Mouse (Mus musculus): ENCODE data around the gene Rab5b. TPM values are rescaled to one million over a fixed set of nuclear protein-coding genes. Genes with fewer than 3 reads are reported as not detected.

Gene Rab5b
- total RNA-seq (2014; rRNA removed; ENCODE audit: low replicate concordance), result 68.1 and 75.3 TPM in 2 replicates
- 51.2 and 54.8 TPM in 2 replicates for polyA plus RNA-seq (2015; fragmentation: Nextera tagmentation; extraction: Ambion mirVana)

- H3K9me3 ChIP-seq (replicated peaks; ENCODE audit: control insufficient read depth, low read length), result no peaks in the 10 kb centered on the region
- H3K4me2 ChIP-seq (ENCODE audit: low read depth, low read length), result peak within 1 kb of the TSS; percentile 84
- ATAC-seq (ENCODE audit: insufficient read depth, low read depth), result peak; percentile 98
- peak within 1 kb of the TSS; percentile 76 for H3K4me3 ChIP-seq (ENCODE audit: low read depth, low read length)
- H3K4me1 ChIP-seq (ENCODE audit: control insufficient read depth, insufficient read depth), result peaks cover 19% of the 10 kb centered on the region
- peak within 1 kb of the TSS; percentile 86 for H3K9ac ChIP-seq (replicated peaks; ENCODE audit: low read depth, low read length)
- peak; percentile 100 for DNase-seq (ENCODE audit: low spot score)
- WGBS, result under 1% methylated on average over 34 of the region's 40 CpGs
- H3K36me3 ChIP-seq (replicated peaks; ENCODE audit: control insufficient read depth, insufficient read depth, low read length), result peaks cover 18% of the 10 kb centered on the region
- H3K27me3 ChIP-seq (ENCODE audit: control insufficient read depth, insufficient read depth, low read length), result no peaks in the 10 kb centered on the region
- TF ChIP-seq CTCF (IDR thresholded peaks at IDR 0.05; ENCODE audit: low read depth), result 0 out of 2 replicates have a peak, but pooled peaks have one; percentile 10
- peak; percentile 74 for TF ChIP-seq EP300 (IDR thresholded peaks at IDR 0.05; ENCODE audit: low read depth)
- H3K27ac ChIP-seq (ENCODE audit: low read depth), result peak within 1 kb of the TSS; percentile 95
Measured at GRCm38 (mm10) chr10:128695992-128696807, at the start of gene Rab5b. Rab5b (minus strand) TSS chr10:128696264.

- no peaks in the 10 kb centered on the region for H3K27me3 ChIP-seq (ENCODE audit: control insufficient read depth, insufficient read depth, low read length)
- no peak; the same call in 1 of the 2 replicates for TF ChIP-seq CTCF (IDR thresholded peaks at IDR 0.05; ENCODE audit: low read depth)
- TF ChIP-seq EP300 (IDR thresholded peaks at IDR 0.05; ENCODE audit: low read depth), result no peak
- H3K4me1 ChIP-seq (ENCODE audit: control insufficient read depth, insufficient read depth), result peaks cover 28% of the 10 kb centered on the region
- H3K36me3 ChIP-seq (replicated peaks; ENCODE audit: control insufficient read depth, insufficient read depth, low read length), result no peaks in the 10 kb centered on the region
- peak within 1 kb of the TSS; percentile 71 for H3K9ac ChIP-seq (replicated peaks; ENCODE audit: low read depth, low read length)
- H3K9me3 ChIP-seq (replicated peaks; ENCODE audit: control insufficient read depth, low read length), result no peaks in the 10 kb centered on the region
- ATAC-seq (ENCODE audit: insufficient read depth, low read depth), result no peak
- peak; percentile 34 for DNase-seq (ENCODE audit: low spot score)
- peak within 1 kb of the TSS; percentile 68 for H3K4me3 ChIP-seq (ENCODE audit: low read depth, low read length)
- peak within 1 kb of the TSS; percentile 82 for H3K27ac ChIP-seq (ENCODE audit: low read depth)
- H3K4me2 ChIP-seq (ENCODE audit: low read depth, low read length), result peak within 1 kb of the TSS; percentile 88
- WGBS, result 21% methylated on average over 18 of the region's 18 CpGs
Measured at GRCm38 (mm10) chr10:128744680-128745601, 48.9 kb upstream of the Rab5b start, which contains the start of gene Dgka. Dgka (minus strand) TSS chr10:128744855.

- ATAC-seq (ENCODE audit: insufficient read depth, low read depth) (no peak), DNase-seq (ENCODE audit: low spot score) (no peak)
- Histone ChIP-seq H3K9ac (replicated peaks; ENCODE audit: low read depth, low read length) (peak overlapping the region; percentile 71), H3K4me1 (ENCODE audit: control insufficient read depth, insufficient read depth) (peaks cover 24% of the 10 kb centered on the region), H3K27ac (ENCODE audit: low read depth) (peak overlapping the region; percentile 82), H3K4me2 (ENCODE audit: low read depth, low read length) (peak overlapping the region; percentile 88), H3K4me3 (ENCODE audit: low read depth, low read length) (peak overlapping the region; percentile 68), H3K27me3 (ENCODE audit: control insufficient read depth, insufficient read depth, low read length) (no peaks in the 10 kb centered on the region), H3K36me3 (replicated peaks; ENCODE audit: control insufficient read depth, insufficient read depth, low read length) (no peaks in the 10 kb centered on the region), H3K9me3 (replicated peaks; ENCODE audit: control insufficient read depth, low read length) (no peaks in the 10 kb centered on the region)
- 27% methylated on average over 8 of the region's 8 CpGs for WGBS
- TF ChIP-seq EP300 (IDR thresholded peaks at IDR 0.05; ENCODE audit: low read depth) (no peak), CTCF (IDR thresholded peaks at IDR 0.05; ENCODE audit: low read depth) (no peak)
Measured at GRCm38 (mm10) chr10:128744211-128744610, 48.1 kb upstream of the Rab5b start.

GRCm38 (mm10) chr10:128743791-128744191 is 47.7 kb upstream of the Rab5b start:
- peak; percentile 75 for DNase-seq (ENCODE audit: low spot score)
- TF ChIP-seq EP300 (IDR thresholded peaks at IDR 0.05; ENCODE audit: low read depth) (no peak), CTCF (IDR thresholded peaks at IDR 0.05; ENCODE audit: low read depth) (no peak)
- ATAC-seq (ENCODE audit: insufficient read depth, low read depth), result peak; percentile 50
- H3K4me2 ChIP-seq (ENCODE audit: low read depth, low read length), result peak overlapping the region; percentile 88
- H3K27ac ChIP-seq (ENCODE audit: low read depth), result peak overlapping the region; percentile 82
- H3K9ac ChIP-seq (replicated peaks; ENCODE audit: low read depth, low read length), result peak overlapping the region; percentile 71
- WGBS, result under 1% methylated on average over 35 of the region's 37 CpGs
- H3K9me3 ChIP-seq (replicated peaks; ENCODE audit: control insufficient read depth, low read length), result no peaks in the 10 kb centered on the region
- no peaks in the 10 kb centered on the region for H3K36me3 ChIP-seq (replicated peaks; ENCODE audit: control insufficient read depth, insufficient read depth, low read length)
- H3K4me1 ChIP-seq (ENCODE audit: control insufficient read depth, insufficient read depth), result peaks cover 20% of the 10 kb centered on the region; the same call in 1 of the 2 replicates
- peak overlapping the region; percentile 68 for H3K4me3 ChIP-seq (ENCODE audit: low read depth, low read length)
- no peaks in the 10 kb centered on the region for H3K27me3 ChIP-seq (ENCODE audit: control insufficient read depth, insufficient read depth, low read length)

GRCm38 (mm10) chr10:128743235-128743634 is 47.2 kb upstream of the Rab5b start:
- 4% methylated on average over 7 of the region's 7 CpGs for WGBS
- no peaks in the 10 kb centered on the region for H3K9me3 ChIP-seq (replicated peaks; ENCODE audit: control insufficient read depth, low read length)
- no peak for DNase-seq (ENCODE audit: low spot score)
- peak overlapping the region; percentile 68 for H3K4me3 ChIP-seq (ENCODE audit: low read depth, low read length)
- peak overlapping the region; percentile 82 for H3K27ac ChIP-seq (ENCODE audit: low read depth)
- peak overlapping the region; percentile 71 for H3K9ac ChIP-seq (replicated peaks; ENCODE audit: low read depth, low read length)
- peaks cover 19% of the 10 kb centered on the region; the same call in 1 of the 2 replicates for H3K4me1 ChIP-seq (ENCODE audit: control insufficient read depth, insufficient read depth)
- peak overlapping the region; percentile 88 for H3K4me2 ChIP-seq (ENCODE audit: low read depth, low read length)
- H3K27me3 ChIP-seq (ENCODE audit: control insufficient read depth, insufficient read depth, low read length), result no peaks in the 10 kb centered on the region
- TF ChIP-seq CTCF (IDR thresholded peaks at IDR 0.05; ENCODE audit: low read depth), result no peak
- TF ChIP-seq EP300 (IDR thresholded peaks at IDR 0.05; ENCODE audit: low read depth), result no peak
- no peak for ATAC-seq (ENCODE audit: insufficient read depth, low read depth)
- H3K36me3 ChIP-seq (replicated peaks; ENCODE audit: control insufficient read depth, insufficient read depth, low read length), result no peaks in the 10 kb centered on the region
